Mouse (Mus musculus): ENCODE results near the gene Srms.
A peak's percentile ranks its signal among the peaks of the same experiment; 100 is the strongest.
"Not testable (repeated sequence)": the region's sequence is repeated elsewhere in the genome, so short reads cannot be mapped to it uniquely, and the experiment has no call there.

Gene Srms

DNA sequence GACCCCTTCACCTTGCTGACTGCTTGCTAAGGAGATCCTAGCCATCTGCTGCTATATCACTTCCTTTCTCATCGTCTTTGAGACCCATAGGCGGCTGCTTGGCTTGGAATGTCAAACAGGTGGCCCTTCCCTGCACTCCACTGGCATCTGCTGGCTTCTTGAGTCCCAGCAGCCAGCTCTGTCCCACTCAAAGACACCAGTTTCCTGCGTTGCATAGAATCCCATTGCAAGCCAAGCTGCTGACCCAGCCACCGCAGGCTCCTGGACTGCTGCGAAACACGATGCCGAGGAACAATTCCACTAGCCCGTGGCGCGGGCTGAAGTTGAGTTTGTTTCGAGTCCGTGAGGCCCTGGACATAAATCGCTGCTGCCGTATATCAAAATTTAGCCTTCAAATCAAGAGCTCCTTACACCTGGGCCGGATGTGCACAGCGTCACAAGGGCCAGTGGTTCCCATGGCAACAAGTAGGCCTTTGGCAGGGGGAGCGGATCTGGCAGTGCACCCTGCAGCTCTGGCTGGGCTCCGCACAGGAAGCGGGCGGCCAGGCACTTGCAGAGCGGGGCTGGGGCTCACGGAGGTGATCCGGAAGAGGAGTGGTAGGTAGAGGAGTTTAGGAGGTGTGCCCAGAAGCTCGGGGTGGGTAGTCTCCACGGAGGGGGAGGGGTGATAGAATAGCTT lies 6.7 kb upstream of the Srms start, which contains the start of gene Fndc11:
Gene Fndc11, plus strand, starts transcription at position 476 of the 679 bp plus-strand sequence.
- peak; percentile 77 for DNase-seq (ENCODE audit: low read depth, low spot score)

DNA sequence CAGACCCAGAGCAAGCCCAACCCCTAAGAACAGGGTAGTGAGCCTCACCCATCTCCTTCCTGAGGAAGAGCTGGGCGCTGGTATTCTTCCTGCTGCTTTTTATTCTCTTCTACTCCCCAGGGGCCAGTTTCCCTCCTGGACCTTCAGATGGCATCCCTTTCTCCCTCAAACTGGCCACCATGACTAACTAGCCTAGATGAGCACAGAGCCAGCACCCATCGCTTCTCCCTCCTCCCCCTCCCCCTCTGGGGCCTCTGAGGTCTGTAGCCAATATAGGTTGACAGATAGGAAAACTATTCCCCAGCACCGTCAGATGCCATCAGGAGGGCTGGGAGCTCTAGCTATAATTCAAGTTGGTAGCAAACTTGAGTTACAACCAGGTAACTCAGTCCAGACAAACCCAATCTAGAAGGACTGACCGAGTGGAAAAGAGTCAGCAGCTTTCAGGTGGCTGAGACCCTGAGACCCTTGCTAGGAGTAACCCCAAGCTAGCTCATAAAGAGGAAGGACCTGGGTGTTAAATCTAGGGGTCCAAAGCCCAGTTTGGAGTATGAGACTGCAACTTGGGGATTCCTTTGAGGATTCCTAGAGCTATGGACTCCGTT lies 6.0 kb upstream of the Srms start:
- no peak for DNase-seq (ENCODE audit: low read depth, low spot score)

DNA sequence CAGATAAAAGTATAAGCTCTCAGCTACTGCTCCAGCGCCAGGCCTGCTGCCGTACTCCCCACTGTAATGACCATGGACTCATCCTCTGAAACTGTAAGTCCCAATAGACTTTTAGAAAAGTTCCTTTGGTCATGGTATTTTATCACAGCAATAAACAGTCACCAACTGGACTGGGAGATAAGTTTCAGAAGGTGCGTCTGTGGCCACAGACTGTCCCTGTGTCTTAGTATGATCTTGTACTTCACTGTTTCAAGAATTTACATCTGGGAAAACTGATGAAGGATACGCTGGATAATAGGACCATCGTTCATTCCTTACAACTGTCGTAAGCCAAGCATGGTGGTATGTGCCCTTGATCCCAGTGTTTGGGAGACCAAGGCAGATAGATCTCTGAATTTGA lies 3.1 kb upstream of the Srms start:
- DNase-seq (ENCODE audit: low read depth, low spot score), result no peak

DNA sequence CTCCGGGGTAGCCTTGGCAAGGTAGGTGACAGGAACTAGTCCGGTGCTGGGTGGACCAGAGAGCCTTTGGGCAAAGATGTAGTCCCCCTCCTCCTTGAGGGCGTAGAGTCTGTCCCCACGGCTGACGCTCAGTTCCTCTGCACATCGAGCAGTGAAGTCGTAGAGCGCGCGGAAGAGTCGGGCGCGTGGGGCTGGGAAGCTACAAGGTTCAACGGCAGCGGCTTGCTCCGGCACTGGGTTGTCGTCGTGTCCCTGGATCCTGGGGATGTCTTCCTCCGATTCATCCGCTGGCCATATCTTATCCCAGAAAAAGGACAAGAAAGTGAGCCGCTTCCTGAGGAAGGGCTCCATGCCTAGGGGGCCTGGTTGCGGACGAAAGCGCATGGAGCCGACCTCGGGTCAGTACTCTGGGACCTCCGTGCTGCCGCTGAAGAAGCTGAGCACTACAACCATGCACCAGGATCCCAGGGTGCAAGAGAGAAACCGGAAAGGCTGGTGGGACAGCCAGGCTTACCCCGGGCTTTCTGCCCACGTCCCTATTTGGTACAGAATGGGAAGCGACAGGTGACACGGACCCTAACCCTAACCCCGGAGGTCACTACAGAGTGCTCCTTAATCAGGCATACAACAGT lies 480 bp downstream of the Srms start:
- no peak for DNase-seq (ENCODE audit: low read depth, low spot score)

DNA sequence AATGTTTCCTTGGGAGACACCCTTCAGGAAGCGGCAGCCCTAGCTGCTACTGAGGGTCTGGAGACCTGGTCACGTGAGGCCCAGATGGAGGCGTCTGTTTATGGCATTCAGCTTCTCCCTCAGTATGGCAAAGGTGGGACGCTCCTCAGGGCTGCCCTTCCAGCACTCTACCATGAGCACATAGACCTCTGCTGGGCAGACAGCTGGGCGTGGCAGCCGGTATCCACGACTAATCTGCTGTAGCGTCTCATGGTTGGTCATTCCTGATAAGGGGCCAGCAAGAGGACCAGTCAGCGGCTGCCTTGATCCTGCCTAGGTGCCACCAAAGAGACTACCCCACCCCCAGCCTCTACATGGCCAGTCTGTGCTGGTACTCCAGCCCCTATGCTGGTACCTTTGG lies 6.9 kb downstream of the Srms start:
- DNase-seq (ENCODE audit: low read depth, low spot score), result no peak

DNA sequence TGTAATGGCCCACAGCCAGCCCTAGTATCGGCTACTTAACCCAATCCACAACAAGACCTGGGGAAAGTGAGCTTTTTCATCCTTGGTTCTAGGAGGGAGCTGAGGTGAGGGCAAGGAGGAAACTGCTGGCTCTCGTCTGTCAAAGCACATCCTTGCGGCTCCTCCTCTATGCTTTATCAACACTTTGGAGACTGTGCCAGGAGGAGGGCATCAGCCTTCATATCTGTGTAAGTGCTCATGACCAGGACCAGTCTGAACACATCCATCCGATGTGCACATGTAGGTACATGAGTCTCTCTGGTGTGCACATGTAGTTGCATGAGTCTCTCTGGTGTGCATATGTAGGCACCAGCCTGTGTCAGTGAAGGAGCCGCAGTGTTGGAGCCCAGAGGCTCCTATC lies 7.3 kb downstream of the Srms start:
- DNase-seq (ENCODE audit: low read depth, low spot score), result no peak

DNA sequence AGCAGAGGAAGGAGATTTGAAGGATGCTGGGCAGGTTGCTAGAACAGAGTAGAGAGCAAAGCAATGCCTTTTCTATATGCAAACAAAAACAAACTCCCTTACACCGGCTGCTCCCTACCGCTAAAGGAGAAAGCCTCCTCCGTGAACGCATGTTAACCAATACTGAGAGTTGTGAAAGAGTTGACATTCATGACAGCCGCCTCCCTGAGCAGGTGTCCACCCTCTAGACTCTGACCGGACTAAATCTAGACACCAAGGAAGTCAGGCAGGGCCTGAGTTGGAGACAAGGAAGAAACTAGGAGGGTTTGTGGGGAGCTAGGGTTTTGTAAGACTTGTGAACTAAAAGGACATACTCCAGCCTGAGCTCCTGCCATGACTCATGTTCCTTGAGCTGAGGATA lies 10.1 kb downstream of the Srms start:
- no peak for DNase-seq (ENCODE audit: low read depth, low spot score)

DNA sequence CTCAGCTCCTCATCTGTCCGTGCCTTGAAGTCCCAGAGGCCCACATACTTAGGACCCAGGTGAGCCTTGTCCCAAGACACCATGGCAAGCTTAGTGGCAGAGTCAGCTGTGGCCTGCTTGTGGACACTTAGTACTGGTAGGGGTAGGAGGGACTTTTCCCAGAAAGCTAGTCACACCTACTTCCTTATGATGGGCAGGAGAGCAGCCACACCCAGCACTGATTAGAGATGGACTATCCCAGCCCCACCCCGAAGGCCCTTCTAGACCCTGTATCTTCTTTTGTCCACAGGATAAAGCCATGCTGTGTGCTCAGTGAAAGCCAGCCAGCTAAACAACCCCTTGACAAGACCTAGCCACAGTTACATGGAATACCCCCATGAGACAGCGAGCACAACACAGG lies 10.6 kb downstream of the Srms start, which contains the start of gene Ptk6:
Gene Ptk6, minus strand, starts transcription at position 368 of the 400 bp plus-strand sequence.
- DNase-seq (ENCODE audit: low read depth, low spot score), result no peak

DNA sequence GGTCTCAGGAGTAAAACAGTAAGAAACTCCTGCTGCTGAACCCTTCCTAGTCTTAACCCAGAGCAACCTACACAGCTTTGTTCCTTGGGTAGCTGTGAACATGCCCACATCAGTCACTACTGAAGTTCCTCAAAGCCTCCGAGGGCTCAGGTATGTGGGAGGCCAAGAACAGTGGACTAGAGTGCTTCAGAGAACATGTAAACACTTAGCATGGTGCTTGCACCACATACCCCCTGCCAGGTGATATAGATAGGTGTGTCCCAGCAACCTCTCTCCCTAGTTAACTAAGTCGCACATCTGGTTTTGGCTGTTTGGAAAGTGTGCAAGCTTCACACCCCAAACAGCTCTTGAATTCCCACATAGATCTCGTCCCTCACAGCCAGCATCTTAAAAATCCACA lies 11.4 kb downstream of the Srms start:
- no peak for DNase-seq (ENCODE audit: low read depth, low spot score)

DNA sequence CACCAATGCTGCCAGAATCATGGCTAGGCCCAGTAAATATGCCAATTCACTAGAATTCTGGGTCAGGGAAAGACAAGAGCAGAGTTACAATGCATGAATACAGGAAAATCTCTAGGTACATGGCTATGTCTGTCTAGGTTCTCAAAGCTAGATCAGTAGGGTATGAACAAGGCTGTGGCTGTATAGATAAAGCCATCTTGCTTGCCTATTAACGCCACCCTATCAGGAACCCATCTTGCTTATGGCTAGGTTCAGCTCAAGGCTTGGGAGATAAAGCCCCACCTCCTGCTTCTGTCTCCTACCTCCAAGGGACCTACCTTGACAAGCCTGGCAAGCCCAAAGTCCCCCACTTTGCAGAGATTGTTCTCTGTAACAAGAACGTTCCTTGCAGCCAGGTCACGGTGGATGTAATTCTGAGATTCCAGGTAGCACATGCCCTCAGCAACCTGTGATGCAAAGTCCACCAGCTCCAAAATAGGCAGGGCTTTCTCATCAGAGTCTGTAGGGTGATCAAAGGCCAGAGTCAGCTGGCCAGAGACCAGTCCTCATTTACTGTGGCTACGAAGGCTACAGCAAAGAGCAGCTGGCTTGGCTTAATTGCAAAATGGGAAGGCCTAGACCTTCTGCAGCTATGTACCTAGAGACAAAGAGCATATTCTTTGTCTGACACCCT lies 16.2 kb downstream of the Srms start:
- no peak for DNase-seq (ENCODE audit: low read depth, low spot score)

DNA sequence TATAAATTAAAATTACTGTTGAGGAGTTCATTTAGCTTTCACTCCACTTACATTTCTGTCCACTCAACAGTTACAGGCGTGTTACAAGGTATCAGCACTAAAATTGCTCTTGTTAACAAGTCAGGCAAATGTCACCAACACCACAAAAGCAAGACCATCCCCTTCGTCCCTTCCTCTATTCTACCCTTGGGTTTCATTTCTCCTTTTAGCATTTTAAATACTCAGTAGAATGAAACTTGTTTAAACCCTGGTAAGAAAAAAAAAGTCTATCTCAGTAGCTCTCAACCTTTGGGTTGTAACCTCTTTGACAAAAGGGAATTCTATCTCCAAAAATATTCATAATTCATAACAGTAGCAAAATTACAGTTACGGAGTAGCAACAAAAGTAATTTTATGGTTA lies 19.9 kb downstream of the Srms start:
- DNase-seq (ENCODE audit: low read depth, low spot score), result no peak

DNA sequence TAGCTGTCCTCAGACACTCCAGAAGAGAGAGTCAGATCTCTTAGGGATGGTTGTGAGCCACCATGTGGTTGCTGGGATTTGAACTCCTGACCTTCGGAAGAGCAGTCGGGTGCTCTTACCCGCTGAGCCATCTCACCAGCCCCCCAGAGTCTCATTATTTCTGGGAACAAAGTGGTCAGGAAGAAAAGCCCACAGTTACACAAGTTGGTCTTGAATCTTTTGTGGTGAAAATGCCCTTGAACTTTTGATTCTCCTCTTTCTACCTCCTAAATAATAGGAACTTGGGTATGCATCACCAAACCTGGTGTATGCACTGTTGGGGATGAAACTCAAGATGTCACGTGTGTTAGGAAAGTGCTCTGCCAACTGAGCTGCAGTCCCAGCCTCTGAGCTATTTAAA lies 21.0 kb downstream of the Srms start:
- DNase-seq (ENCODE audit: low read depth, low spot score), result no peak

DNA sequence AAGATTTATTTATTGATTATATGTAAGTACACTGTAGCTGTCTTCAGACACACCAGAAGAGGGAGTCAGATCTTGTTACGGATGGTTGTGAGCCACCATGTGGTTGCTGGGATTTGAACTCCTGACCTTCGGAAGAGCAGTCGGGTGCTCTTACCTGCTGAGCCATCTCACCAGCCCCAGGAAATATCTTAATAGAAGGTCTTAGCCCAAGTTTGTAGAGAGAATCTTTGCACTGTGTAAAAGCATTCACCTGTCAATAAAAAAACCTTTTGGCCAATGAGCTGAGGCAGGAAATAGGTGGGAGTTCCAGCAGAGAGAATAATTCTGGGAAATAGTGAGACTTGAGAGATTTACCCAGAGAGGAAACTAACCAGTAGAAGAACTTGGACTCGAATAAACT lies 21.6 kb downstream of the Srms start:
- not testable (repeated sequence) for DNase-seq (ENCODE audit: low read depth, low spot score)

DNA sequence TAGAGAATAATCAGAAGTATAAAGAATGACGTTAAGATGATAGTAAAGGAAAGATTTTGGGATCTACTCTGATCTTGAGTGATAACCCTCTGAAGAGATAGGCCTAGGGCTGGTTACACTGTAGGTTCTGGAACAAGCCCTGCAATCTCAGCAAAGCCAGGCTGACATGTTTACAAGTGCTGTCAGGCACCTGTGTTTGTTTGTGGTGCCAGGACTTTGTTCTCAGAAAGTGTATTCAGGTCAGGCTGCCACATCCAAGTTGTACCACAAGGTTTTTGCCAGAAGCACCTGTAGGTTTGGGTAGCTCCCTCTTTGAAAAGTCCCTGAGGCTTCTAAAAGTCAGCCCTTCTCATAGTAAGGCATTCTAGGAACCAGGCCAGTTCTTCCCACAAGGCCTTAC lies 23.7 kb downstream of the Srms start:
- DNase-seq (ENCODE audit: low read depth, low spot score), result no peak

DNA sequence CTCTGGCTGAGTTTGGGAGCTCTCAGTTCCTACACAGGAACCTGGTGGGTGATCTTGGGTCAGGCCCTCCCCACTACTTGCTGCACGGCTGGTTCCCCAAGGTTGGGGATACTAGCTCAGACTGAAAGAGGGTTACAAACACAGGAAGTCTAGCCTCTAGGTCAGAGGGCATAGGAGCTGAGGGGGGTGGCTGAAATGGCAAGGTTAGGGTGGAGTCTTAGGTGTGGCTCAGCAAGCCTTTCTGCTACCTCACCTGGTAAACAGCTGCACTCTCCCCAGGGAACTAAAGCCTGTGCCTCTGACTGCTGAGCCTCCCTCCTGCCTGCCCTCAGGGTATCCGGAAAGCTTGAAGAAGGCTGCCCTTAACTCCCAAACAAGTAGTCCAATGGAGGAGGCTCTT lies 24.3 kb downstream of the Srms start:
- DNase-seq (ENCODE audit: low read depth, low spot score), result peak; percentile 10

DNA sequence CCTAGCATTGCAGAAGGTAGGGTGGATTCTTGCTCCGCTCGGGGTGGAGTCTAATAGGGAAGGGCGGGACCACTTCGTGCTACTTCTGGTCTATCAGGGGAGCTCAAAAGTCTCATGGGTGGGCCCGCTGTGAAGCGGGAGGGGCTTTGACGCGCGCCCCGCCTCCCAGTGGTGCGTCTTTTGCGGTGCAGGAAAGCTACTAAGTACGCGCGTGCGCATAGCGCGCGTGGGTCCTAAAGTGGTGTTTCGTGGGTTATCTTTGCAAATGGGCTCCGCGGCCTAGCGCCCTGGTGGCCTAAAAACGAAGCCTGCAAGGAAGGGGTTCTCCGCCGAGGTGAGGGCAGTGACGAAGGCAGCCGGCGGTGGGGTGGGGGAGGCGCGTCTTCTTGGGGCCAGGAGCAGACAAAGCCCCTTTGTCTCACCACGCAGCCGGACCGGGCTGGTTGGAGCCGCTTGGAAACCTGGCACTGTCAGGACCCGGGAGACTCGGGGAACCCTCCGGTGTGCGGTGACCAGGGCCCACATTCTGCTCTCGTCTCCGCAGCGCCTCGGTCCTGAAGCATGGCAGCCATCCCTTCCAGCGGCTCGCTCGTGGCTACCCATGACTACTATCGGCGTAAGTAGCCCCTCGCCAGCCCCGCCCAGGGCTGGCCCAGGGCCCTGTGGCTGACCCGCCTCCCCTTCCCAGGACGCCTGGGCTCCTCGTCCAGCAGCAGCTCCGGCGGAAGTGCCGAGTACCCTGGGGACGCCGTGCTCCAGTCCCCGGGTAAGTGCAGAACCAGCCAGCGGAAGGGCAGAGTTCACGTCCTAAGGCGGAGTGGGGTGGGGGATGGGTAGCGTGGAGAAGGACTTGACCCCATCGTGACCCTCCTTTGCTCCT lies 25.6 kb downstream of the Srms start, which contains the start of gene Ppdpf:
Gene Ppdpf, plus strand, starts transcription at position 127 of the 880 bp plus-strand sequence.
- peak; percentile 88 for DNase-seq (ENCODE audit: low read depth, low spot score)

DNA sequence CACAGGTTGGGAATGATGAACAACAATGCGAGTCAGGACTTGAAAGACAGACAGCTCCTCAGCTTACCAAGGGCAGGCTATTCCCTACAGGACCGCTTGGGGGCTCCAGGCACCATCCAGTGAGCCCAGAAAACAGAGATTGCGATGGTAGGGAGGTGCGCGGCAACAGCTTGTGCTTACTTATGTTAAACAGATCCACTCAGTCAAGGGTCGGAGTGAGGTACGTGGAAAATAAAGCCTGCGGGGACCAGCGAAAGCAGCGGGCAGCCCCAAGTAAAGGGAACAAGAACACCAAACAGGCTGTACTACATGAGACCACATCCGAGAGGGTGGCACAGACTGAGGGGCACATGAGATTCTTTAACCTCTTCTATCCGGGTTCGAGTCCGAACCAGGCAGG lies 26.4 kb downstream of the Srms start:
- DNase-seq (ENCODE audit: low read depth, low spot score), result peak; percentile 80

DNA sequence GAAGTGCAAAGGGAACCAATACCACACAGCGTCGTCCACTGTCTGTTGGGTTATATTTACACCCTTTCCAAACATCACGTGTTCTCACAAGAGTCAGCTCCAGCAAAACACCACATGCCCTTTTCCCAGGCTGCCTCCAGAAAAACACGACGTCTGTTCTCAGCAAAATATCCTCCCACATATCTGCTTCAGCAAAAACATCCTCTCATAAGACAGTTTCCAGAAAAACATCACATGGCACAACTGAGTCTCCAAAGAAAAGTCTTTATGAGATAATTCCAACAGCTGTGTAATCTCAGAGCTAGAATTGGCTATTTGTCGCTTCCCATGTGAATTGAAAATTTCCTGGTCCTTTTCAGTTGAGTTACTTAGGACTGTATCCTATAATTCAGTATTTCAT lies 32.1 kb downstream of the Srms start:
- DNase-seq (ENCODE audit: low read depth, low spot score), result no peak

DNA sequence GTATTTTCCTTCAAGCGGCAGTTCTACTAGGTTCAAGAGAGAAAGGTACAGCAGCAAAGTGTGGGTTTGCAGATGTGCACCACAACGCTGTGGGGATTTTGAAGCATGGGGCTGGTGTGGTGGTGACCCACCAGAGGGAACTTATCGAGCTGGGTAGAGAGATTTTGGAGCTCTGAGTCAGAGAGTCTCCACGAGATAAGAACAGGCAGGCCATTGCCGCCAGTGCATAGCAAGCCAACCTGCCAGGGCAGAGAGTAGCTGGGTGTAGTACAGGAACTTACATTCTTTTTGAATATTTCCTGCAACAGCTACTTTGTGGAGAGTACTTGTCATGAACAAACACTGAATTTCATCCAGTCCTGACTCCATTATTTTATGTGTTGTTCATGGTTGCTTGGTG lies 34.5 kb downstream of the Srms start:
- no peak for DNase-seq (ENCODE audit: low read depth, low spot score)

DNA sequence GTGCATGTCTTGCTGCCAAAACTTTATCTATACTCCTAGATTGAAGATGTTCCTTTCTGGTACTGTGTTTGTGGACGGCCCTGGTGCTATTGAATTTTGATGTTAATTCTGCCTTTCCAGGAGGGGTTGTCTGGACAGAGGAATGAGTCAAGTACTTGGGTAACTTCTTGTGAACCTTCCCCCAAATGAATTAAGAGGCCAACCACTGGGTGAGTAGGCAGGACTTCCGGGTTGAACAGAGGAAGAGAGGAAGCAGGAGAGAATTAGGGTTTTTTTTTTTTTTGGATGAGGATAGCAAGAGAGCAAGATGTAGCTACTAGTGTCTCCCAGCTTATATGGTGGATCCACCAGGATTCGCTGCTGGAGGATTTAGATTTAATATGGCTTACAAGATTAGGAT lies 35.0 kb downstream of the Srms start:
- no peak for DNase-seq (ENCODE audit: low read depth, low spot score)

DNA sequence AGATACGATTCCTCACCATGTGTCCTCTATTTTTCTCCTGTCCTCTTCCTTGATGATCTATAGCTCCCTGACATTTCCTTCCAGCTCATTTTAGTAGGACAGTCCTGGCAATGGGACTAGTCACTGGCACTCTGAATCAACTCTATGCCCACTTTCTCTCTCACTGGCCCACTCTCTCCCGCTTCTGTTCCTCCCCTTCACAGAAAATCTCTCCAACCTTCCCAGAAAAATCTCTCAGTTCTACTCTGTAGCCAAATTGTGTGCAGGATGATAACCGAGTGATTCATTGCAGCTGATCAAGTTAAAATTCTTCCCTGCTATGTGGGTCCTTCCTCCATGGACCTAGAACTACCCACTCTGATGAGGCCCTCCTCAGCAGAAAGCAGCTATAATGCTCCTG lies 38.3 kb downstream of the Srms start:
- DNase-seq (ENCODE audit: low read depth, low spot score), result no peak

DNA sequence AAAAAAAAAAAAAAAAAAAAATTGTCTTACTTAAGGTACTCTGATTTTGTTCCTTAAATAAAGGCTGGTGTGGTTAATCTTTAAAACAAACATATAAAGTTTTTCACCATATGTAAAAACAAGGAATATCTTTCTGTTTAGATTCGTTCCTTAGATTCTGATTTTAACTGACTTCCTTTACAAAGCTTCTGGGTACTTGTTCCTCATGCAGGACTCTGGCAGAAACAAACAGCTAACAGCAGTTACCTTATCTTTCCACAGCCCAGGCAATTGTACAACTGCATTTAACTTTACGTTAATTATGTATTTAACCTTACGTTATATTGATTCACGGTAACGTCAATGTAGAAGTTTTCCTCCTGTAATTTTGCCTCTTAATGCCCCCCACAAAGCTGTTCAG lies 46.5 kb downstream of the Srms start:
- DNase-seq (ENCODE audit: low read depth, low spot score), result no peak

All from skeletal muscle tissue, adult 2 months (tissue).